Mouse (Mus musculus): ENCODE data around the gene Mllt1. TPM values are rescaled to one million over a fixed set of nuclear protein-coding genes. Genes with fewer than 3 reads are reported as not detected.
A peak's percentile ranks its signal among the peaks of the same experiment; 100 is the strongest.
"Not testable (repeated sequence)": the region's sequence is repeated elsewhere in the genome, so short reads cannot be mapped to it uniquely, and the experiment has no call there.

Gene Mllt1
- polyA plus RNA-seq, 1 experiment from 2014 or later, result 72.7 TPM

DNA sequence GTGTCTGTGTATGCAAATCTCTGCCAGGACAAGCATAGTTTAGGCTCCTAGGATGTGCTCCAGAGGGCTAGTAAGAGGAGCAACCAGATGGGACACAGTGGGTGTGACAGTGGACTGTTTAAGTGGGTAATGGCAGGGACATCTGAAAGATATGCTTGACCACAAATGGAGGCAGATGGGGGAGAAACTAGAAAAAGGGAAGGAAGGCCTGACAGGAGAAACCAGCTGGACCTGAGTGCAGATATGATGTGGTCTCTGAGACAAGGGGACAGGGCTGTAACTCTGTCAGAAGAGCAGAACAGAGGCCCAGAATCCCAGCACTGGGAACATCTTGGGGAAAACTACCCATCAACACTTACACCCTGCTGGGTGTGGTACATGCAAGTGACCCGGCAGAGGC, 5.7 kb downstream of the Mllt1 start:
- peaks cover 41% of the 10 kb centered on the region for H3K4me1 ChIP-seq
- H3K36me3 ChIP-seq (replicated peaks), result peaks cover 88% of the 10 kb centered on the region
- H3K4me3 ChIP-seq, result no peak overlapping the region
- H3K9me3 ChIP-seq, result no peaks in the 10 kb centered on the region
- no peaks in the 10 kb centered on the region for H3K27me3 ChIP-seq (ENCODE audit: poor library complexity, severe bottlenecking)
- H3K27ac ChIP-seq, result no peak overlapping the region
- no peak for DNase-seq (ENCODE audit: extremely low spot score, low spot score)
- WGBS, result 94% methylated on average over 1 of the region's 1 CpGs

DNA sequence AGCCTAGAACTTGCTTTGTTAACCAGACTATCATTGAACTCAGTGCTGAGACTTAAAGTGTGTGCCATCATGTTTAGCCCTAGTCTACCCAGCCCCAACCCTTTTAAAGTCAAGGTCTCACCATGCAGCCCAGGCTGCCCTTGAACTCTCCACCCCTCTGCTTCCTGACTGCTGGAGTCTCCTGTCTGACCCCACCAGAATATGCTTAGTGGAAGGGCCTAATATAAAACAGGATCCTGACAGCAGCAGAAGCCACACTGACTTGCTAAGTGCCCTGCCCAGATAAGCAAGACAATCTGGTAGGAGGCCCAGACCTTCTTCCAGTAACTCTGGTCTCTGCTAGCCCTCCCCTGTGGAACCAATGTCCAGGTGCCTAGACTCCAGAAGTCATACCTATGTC, 6.1 kb downstream of the Mllt1 start:
- peaks cover 93% of the 10 kb centered on the region for H3K36me3 ChIP-seq (replicated peaks)
- H3K4me3 ChIP-seq, result no peak overlapping the region
- H3K9me3 ChIP-seq, result no peaks in the 10 kb centered on the region
- H3K4me1 ChIP-seq, result peaks cover 37% of the 10 kb centered on the region
- H3K27me3 ChIP-seq (ENCODE audit: poor library complexity, severe bottlenecking), result no peaks in the 10 kb centered on the region
- no peak overlapping the region for H3K27ac ChIP-seq
- DNase-seq (ENCODE audit: extremely low spot score, low spot score), result no peak

DNA sequence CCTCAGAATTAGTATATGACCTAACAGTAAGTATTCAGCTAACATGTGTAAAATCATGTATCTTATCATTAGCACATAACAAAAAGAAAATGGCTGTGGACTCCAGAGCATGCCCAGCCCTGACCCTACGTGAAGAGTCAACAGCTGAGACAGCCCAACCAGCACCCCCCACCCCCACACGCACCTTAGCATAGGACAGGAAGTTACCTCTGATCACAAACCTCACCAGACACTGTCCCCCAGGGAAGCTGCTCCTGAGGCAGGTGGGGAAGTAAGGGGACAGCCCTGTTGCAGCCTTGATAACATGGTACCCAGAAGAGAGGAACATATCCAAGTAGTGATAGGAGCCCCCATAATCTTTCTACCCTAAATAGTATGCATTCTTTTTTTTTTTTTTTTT, 9.2 kb downstream of the Mllt1 start:
- peaks cover 95% of the 10 kb centered on the region for H3K36me3 ChIP-seq (replicated peaks)

DNA sequence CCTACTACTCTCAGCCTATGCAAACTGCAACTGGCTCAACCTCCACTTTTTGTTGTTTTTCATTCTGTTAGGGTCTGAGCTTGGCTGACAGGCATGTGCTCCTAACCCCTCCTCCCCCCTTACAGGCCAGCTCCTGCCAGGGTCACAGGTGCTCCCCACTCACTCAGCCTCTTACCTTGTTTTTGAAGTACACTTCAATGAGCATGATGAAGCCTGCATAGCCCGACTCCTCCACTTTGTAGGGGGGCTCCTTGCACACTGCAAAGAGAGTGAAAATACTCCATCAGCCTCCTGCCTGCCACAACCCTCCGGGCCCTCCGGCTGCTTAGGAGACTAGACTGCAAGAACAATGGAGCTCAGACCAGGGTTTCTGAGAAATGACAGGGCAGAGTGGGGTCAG, 15.5 kb downstream of the Mllt1 start:
- DNase-seq (ENCODE audit: extremely low spot score, low spot score), result no peak
- H3K27ac ChIP-seq, result no peak overlapping the region
- H3K4me3 ChIP-seq, result no peak overlapping the region
- 84% methylated on average over 3 of the region's 3 CpGs for WGBS
- no peaks in the 10 kb centered on the region for H3K4me1 ChIP-seq
- H3K27me3 ChIP-seq (ENCODE audit: poor library complexity, severe bottlenecking), result no peaks in the 10 kb centered on the region
- H3K9me3 ChIP-seq, result no peaks in the 10 kb centered on the region; the same call in 1 of the 2 replicates
- H3K36me3 ChIP-seq (replicated peaks), result peaks cover 99% of the 10 kb centered on the region

More for the DNA sequence above, 9.2 kb downstream of the Mllt1 start:
- Histone ChIP-seq H3K27ac (no peak overlapping the region), H3K4me3 (no peak overlapping the region), H3K9me3 (no peaks in the 10 kb centered on the region; the same call in 1 of the 2 replicates), H3K4me1 (peaks cover 14% of the 10 kb centered on the region), H3K27me3 (ENCODE audit: poor library complexity, severe bottlenecking) (no peaks in the 10 kb centered on the region)
- WGBS, result 97% methylated on average over 2 of the region's 2 CpGs
- no peak for DNase-seq (ENCODE audit: extremely low spot score, low spot score)

DNA sequence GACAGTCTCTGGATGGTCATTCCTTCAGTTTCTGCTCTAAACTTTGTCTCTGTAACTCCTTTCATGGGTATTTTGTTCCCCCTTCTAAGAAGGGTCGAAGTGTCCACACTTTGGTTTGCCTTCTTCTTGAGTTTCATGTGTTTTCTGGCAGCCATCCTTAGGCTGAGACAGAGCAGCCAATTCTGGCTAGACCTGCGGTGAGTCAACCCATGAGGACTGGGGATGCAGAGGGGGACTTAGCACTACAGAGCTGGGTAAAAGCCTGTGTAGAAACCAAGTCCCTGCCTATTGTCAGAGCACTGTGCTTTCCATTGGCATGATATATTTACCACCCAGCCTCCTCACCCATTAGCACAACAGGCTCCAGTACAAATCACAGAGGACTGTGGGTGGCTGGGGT, 18.0 kb downstream of the Mllt1 start:
- Histone ChIP-seq H3K36me3 (replicated peaks) (peaks cover 99% of the 10 kb centered on the region), H3K9me3 (no peaks in the 10 kb centered on the region), H3K4me3 (no peak overlapping the region), H3K4me1 (no peaks in the 10 kb centered on the region), H3K27ac (no peak overlapping the region), H3K27me3 (ENCODE audit: poor library complexity, severe bottlenecking) (no peaks in the 10 kb centered on the region)
- DNase-seq (ENCODE audit: extremely low spot score, low spot score), result no peak
- WGBS, result 92% methylated on average over 2 of the region's 2 CpGs

DNA sequence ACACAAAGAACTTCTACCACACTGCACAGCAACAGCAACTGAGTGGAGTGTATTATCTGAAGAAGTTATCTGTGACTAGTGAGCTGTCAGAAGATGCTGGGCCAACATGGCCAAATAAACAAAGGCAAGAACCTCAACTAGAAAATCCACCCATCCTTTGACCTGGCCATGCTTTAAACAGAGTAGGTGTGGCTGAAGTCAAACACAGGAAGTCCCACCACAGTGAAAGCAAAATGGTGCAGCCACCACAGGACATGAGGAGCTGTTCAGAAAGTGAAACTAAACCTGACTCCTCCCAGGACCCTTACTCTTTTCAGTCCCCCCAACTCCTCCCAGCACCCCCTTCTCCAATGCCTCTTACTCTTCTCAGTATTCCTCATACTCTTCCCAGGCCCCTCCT, 21.8 kb downstream of the Mllt1 start:
- no peak overlapping the region for H3K27ac ChIP-seq
- H3K4me1 ChIP-seq, result no peaks in the 10 kb centered on the region
- H3K4me3 ChIP-seq, result no peak overlapping the region
- no peak for DNase-seq (ENCODE audit: extremely low spot score, low spot score)
- H3K9me3 ChIP-seq, result no peaks in the 10 kb centered on the region
- H3K27me3 ChIP-seq (ENCODE audit: poor library complexity, severe bottlenecking), result no peaks in the 10 kb centered on the region
- peaks cover 99% of the 10 kb centered on the region for H3K36me3 ChIP-seq (replicated peaks)

DNA sequence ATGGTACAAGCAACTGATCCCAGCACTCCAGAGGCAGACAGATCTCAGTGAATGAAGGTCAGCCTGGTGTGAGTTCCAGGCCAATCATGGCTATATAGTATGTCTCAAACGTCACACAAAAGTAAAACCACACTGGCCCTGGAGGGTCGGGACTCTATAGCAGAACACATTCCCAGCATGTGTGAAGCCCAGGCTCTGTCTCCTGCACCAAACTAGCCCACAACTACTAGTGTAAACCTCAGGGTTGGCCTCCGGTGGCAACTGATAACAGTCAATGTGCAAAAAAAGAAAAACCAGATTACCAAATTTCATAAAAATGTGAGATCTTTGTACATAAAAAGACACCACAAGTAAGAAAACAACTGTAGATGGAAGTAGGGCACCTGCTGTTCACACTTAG, 22.2 kb downstream of the Mllt1 start:
- no peak overlapping the region for H3K27ac ChIP-seq
- H3K27me3 ChIP-seq (ENCODE audit: poor library complexity, severe bottlenecking), result no peaks in the 10 kb centered on the region
- H3K36me3 ChIP-seq (replicated peaks), result peaks cover 99% of the 10 kb centered on the region
- no peak overlapping the region for H3K4me3 ChIP-seq
- DNase-seq (ENCODE audit: extremely low spot score, low spot score), result no peak
- no peaks in the 10 kb centered on the region for H3K9me3 ChIP-seq
- H3K4me1 ChIP-seq, result no peaks in the 10 kb centered on the region
- WGBS, result 96% methylated on average over 3 of the region's 3 CpGs

DNA sequence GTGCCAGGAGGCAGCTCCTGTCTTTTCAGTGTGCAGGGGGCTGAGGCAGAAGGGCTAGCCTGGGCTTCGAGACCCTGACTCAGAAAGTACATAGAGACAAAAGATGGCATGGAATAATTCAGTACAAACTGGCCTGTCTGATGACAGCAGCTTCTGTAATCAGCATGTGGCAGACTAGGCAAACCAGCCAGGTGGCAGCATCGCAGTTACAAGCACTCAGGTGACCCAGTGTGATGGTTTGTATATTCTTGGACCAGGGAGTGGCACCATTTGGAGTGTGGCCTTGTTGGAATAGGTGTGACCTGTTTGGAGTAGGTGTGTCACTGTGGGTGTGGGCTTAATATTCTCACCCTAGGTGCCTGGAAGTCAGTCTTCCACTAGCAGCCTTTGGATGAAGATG, 25.5 kb downstream of the Mllt1 start:
- not testable (repeated sequence) for H3K4me3 ChIP-seq; H3K9me3 ChIP-seq; DNase-seq (ENCODE audit: extremely low spot score, low spot score); H3K4me1 ChIP-seq; H3K27ac ChIP-seq; H3K27me3 ChIP-seq (ENCODE audit: poor library complexity, severe bottlenecking)
- H3K36me3 ChIP-seq (replicated peaks), result peaks cover 100% of the 10 kb centered on the region
- WGBS, result 86% methylated on average over 2 of the region's 2 CpGs

DNA sequence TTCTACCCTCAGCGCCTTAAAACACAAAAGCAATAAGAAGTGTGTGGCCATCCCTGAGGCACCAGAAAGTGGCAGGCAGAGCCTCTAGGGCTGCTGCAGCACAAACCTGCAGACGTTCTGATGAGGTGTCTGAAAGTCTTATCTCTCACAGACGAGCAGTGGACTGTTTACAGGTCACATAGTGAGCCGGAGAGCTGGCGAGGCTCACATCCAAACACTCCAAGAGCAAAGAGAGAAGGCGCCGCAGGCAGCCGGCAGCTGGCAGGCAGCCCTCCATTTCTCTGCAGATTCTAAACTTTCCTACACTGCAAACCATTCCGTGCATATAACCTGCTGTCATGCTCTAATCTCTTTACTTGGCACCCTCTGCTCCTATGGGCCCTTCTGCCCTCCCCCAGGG, 27.3 kb downstream of the Mllt1 start:
- no peak overlapping the region for H3K4me3 ChIP-seq
- no peak for DNase-seq (ENCODE audit: extremely low spot score, low spot score)
- WGBS, result 93% methylated on average over 9 of the region's 9 CpGs
- H3K27ac ChIP-seq, result no peak overlapping the region
- H3K9me3 ChIP-seq, result no peaks in the 10 kb centered on the region
- H3K4me1 ChIP-seq, result no peaks in the 10 kb centered on the region
- H3K27me3 ChIP-seq (ENCODE audit: poor library complexity, severe bottlenecking), result no peaks in the 10 kb centered on the region
- peaks cover 100% of the 10 kb centered on the region for H3K36me3 ChIP-seq (replicated peaks)

DNA sequence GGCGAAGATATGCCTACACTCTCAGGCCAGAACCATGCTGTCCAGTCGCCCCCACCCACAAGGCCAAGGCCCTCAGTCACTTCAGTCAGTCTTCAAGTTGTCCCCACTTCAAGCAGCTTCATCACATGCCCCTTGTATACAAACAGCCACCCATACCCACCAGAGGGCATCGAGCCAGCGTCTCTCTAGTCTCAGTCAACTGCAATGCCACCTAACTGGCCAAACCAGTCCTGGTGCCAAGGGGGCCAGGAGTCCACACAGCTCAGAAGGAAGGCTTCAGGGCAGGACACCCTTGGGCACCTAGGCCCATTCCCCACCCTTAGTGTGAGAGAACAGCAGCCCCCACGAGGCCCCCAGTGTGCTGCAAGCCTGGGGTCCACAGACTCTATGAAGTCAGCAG, 28.1 kb downstream of the Mllt1 start:
- H3K36me3 ChIP-seq (replicated peaks), result peaks cover 100% of the 10 kb centered on the region

DNA sequence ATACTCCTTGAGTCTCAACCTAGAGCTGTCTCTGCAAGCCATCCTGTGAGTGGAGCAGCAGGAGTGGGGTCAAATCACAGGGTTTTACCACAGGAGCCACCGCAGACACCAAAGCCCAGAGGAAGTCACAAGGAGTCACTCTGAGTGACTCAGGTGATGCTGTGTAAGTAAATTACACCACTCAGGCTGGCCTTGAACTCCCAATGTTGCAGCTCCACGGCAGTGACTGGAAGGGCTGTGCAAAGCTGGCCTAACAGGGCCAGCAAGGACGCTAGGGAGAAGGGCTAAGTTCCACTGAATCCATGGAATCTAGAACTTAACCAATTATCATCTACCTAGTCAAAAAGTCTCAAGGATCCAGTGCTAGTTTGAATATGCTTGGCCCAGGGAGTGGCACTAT, 29.0 kb downstream of the Mllt1 start:
- no peak for DNase-seq (ENCODE audit: extremely low spot score, low spot score)
- 86% methylated on average over 3 of the region's 3 CpGs for whole genome bisulfite sequencing
- H3K36me3 ChIP-seq (replicated peaks), result peaks cover 100% of the 10 kb centered on the region

More for the DNA sequence above, 28.1 kb downstream of the Mllt1 start:
- Histone ChIP-seq H3K4me3 (no peak overlapping the region), H3K9me3 (no peaks in the 10 kb centered on the region), H3K27me3 (ENCODE audit: poor library complexity, severe bottlenecking) (no peaks in the 10 kb centered on the region), H3K4me1 (no peaks in the 10 kb centered on the region), H3K27ac (no peak overlapping the region)
- WGBS, result 91% methylated on average over 5 of the region's 5 CpGs
- no peak for DNase-seq (ENCODE audit: extremely low spot score, low spot score)

DNA sequence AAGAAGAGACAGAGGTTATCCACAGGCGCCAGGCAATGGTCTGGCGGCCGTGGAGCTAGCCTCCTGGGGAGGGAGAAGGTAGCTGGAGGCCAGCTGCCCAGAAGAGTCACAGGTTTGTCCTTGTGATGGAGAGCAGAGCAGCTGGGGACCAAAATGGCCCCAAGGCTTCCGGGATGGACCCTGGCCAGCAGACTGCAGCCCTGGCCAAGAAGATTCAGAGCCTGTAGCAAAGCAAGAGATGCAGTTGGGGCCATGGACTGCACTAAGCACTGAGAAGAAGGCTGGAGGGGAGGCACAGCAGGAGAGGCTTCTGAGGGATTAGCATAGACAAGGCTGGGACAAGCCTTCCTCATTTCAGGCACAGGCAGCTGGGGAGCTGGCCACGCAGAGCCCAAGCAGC, 32.5 kb downstream of the Mllt1 start:
- no peak for DNase-seq (ENCODE audit: extremely low spot score, low spot score)
- H3K4me3 ChIP-seq, result no peak overlapping the region
- no peaks in the 10 kb centered on the region for H3K27me3 ChIP-seq (ENCODE audit: poor library complexity, severe bottlenecking)
- H3K9me3 ChIP-seq, result no peaks in the 10 kb centered on the region
- H3K27ac ChIP-seq, result no peak overlapping the region
- no peaks in the 10 kb centered on the region for H3K4me1 ChIP-seq
- 86% methylated on average over 5 of the region's 5 CpGs for WGBS
- peaks cover 100% of the 10 kb centered on the region for H3K36me3 ChIP-seq (replicated peaks)

More for the DNA sequence above, 29.0 kb downstream of the Mllt1 start:
- H3K27ac ChIP-seq, result no peak overlapping the region
- H3K9me3 ChIP-seq, result no peaks in the 10 kb centered on the region
- no peaks in the 10 kb centered on the region for H3K27me3 ChIP-seq (ENCODE audit: poor library complexity, severe bottlenecking)
- no peak overlapping the region for H3K4me3 ChIP-seq
- H3K4me1 ChIP-seq, result no peaks in the 10 kb centered on the region

DNA sequence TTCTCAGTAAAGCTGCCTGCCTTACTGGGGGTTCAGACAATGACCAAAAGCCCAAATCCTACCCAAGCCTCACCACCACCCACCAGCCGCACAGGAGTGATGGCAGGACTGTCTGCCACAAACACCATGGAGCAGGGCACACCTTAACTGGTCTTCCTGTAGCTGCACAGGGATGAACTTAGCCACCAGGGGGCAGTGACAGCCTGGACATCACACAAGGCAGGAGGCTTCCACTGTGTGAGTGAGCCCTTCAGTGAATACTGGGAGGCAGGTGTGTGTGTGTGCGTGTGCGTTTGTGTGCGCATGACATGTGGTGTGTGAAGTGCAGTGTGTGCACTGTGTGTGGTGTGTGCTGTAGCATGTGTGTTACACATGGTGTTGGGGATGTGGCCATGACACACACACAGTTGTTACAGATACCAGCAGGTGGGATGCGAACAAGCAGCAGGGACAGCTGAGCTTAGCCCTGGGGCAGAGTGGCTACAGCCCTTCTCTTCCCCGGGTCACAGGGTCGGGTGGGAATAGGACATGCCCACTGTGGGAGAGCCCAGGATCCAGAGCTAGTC, 37.5 kb downstream of the Mllt1 start:
- no peaks in the 10 kb centered on the region for H3K9me3 ChIP-seq
- peaks cover 100% of the 10 kb centered on the region for H3K36me3 ChIP-seq (replicated peaks)
- no peaks in the 10 kb centered on the region for H3K27me3 ChIP-seq (ENCODE audit: poor library complexity, severe bottlenecking)
- peak; percentile 64 for DNase-seq (ENCODE audit: extremely low spot score, low spot score)
- H3K27ac ChIP-seq, result no peak overlapping the region
- no peak overlapping the region for H3K4me3 ChIP-seq
- WGBS, result 85% methylated on average over 7 of the region's 7 CpGs
- 0 out of 2 replicates have a peak, but pooled peaks cover 8% of the 10 kb centered on the region for H3K4me1 ChIP-seq
